Mouse (Mus musculus) C2C12 (cell line): ENCODE data around the gene Aknad1.

ENCODE experiments used
- CTCF ChIP-seq: IDR thresholded peaks from one replicate; pipeline ENCODE4 v1.5.1; 2011; ENCODE audit not compliant: control insufficient read depth, insufficient read depth, insufficient read length
- USF1 ChIP-seq: IDR thresholded peaks from one replicate; pipeline ENCODE4 v1.6.1; 2011; ENCODE audit warnings: low read depth, mild to moderate bottlenecking, control low read depth, moderate library complexity

DNA sequence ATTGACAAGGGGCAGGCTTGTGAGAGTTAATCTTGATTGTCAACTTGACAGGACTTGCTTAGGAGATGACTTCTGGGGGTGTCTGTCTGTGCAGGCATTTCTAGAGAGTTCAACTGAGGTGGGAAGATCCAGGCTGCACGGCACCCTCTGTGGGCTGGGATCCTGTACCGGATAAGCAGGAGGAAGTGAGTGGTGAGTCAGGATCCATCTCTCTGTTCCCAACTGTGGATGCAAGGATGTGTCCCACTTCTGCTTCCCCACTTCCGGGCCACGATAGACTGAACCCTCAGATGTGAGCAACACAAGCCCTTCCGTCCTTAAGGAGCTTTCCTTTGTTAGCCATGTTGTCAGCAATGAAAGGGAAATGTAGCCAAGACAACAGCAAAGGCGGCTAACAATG is 47.1 kb downstream of the Aknad1 start:
- TF ChIP-seq CTCF, result no peak
- TF ChIP-seq USF1, result no peak
